Mouse (Mus musculus) limb, embryonic 14.5 days (tissue): ENCODE measurements around the gene Gm20388. TPM values are rescaled to one million over a fixed set of nuclear protein-coding genes. Genes with fewer than 3 reads are reported as not detected.

ENCODE experiments used
- ATAC-seq: fragments of 200-750 bp; cut with Nextera tagmentation; 2 replicates; pipeline ENCODE4 v1.8.0; 2017; ENCODE audit warnings: low read depth, moderate number of reproducible peaks, moderate TSS enrichment; ENCODE audit not compliant: low FRiP score
- DNase-seq: peaks from one replicate; pipeline ENCODE4 v3.0.0-alpha.2; 2015; ENCODE audit warnings: low spot score
- H3K27ac ChIP-seq: fragments of 300-500 bp; sonication (generic); replicated peaks from 2 replicates; pipeline ENCODE4 v1.5.1; 2014; ENCODE audit warnings: low read depth, mild to moderate bottlenecking, low read length, moderate library complexity, mixed read lengths
- H3K27me3 ChIP-seq: fragments of 300-500 bp; sonication (generic); 2 replicates; pipeline ENCODE4 v1.6.1; 2014; ENCODE audit warnings: low read length, mixed read lengths; ENCODE audit not compliant: control insufficient read depth, insufficient read depth
- H3K36me3 ChIP-seq: fragments of 300-500 bp; sonication (generic); 2 replicates; pipeline ENCODE4 v1.6.1; 2014; ENCODE audit warnings: mild to moderate bottlenecking, low read length, moderate library complexity, mixed read lengths; ENCODE audit not compliant: control insufficient read depth, insufficient read depth
- H3K4me1 ChIP-seq: fragments of 300-500 bp; sonication (generic); 2 replicates; pipeline ENCODE4 v1.6.1; 2014; ENCODE audit warnings: antibody characterized with exemption, low read length, mixed read lengths; ENCODE audit not compliant: control insufficient read depth, insufficient read depth
- H3K4me2 ChIP-seq: fragments of 300-500 bp; sonication (generic); replicated peaks from 2 replicates; pipeline ENCODE4 v1.6.1; 2014; ENCODE audit warnings: low read depth, mild to moderate bottlenecking, low read length, moderate library complexity; ENCODE audit not compliant: severe bottlenecking
- H3K4me3 ChIP-seq: fragments of 300-500 bp; sonication (generic); replicated peaks from 2 replicates; pipeline ENCODE4 v1.5.1; 2014; ENCODE audit warnings: low read length
- H3K9ac ChIP-seq: fragments of 300-500 bp; sonication (generic); 2 replicates; pipeline ENCODE4 v1.6.1; 2014; ENCODE audit warnings: mild to moderate bottlenecking, low read depth, low read length, moderate library complexity; ENCODE audit not compliant: severe bottlenecking
- H3K9me3 ChIP-seq: fragments of 300-500 bp; sonication (generic); 2 replicates; pipeline ENCODE4 v1.6.1; 2016; ENCODE audit warnings: low read length; ENCODE audit not compliant: control insufficient read depth
- POLR2A ChIP-seq: fragments of 200-500 bp; IDR thresholded peaks from 2 replicates; pipeline ENCODE4 v1.8.0; 2012; ENCODE audit warnings: inconsistent platforms, mild to moderate bottlenecking, moderate library complexity, borderline replicate concordance; ENCODE audit not compliant: insufficient read depth, insufficient read length; ENCODE audit errors: extremely low read depth
- WGBS: fragments of 180-500 bp; shearing (Covaris S2); extraction: QIAGEN DNeasy Blood & Tissue Kit; methylation state at CpG from one replicate; pipeline ENCODE4 v1.1.7; 2014; 5-methylcytosine and 5-hydroxymethylcytosine counted together
- polyA plus RNA-seq, 2 experiments: library from polyadenylated mRNA; depleted of rRNA in 1 of 2; stranded (reverse) in 1 of 2; unstranded in 1 of 2; fragments of >200 nt; fragmentation: Nextera tagmentation in 1 of 2; extraction: Ambion mirVana in 1 of 2; gene quantifications; 2 replicates each; pipeline versions ENCODE4 v1.2.1 to v1.2.3; 2012 to 2014

Gm20388 gene
- polyA plus RNA-seq, 2 experiments: 1.9 to 49.9 TPM

DNA sequence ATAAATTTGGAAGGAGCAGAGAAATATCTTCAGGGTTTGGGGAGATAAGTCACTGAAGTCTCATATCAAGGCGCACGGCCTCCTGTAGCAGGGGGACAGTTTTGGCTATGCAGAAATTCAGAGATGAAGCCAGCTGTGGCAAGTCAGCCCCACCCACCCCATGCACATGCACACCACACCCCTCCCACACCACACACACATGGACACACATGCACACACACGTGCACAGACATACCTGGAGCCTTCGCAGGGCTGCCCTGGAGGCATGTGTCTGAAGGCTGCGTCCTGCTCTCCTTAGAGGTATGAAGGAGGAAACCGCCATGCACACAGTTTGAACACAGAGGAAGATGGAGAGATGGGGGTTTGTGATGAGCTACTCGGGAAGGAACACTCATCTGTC, 2849.5 kb downstream of the Gm20388 start:
- Histone ChIP-seq H3K4me3 (no peak overlapping the region), H3K9me3 (no peaks in the 10 kb centered on the region), H3K4me1 (no peaks in the 10 kb centered on the region), H3K27me3 (no peaks in the 10 kb centered on the region), H3K9ac (no peak overlapping the region), H3K27ac (no peak overlapping the region), H3K4me2 (no peak overlapping the region), H3K36me3 (no peaks in the 10 kb centered on the region)
- DNase-seq: no peak
- ATAC-seq: no peak
- TF ChIP-seq POLR2A: no peak
- 69% methylated on average over 7 of the region's 7 CpGs for WGBS

DNA sequence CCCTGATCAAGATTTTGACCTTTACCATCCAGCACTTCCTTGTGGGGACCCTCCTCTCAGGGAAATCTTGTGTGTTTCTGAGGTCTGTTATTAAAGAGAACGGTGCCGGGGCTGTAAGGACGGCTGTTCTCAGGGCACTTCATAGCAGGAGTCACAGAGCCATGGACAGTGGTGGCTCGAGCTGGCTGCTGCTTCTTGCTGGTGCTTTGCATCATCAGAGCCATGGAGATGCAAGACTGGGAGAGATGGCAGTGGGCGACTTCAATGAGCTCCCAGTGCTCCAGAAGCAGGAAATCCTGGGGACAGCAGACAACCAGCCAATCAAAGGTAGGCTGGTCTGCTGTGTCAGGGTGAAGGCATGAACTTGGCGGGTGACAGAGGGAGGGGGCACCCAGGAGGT, 2850.5 kb downstream of the Gm20388 start:
- H3K4me2 ChIP-seq: no peak overlapping the region
- H3K4me3 ChIP-seq: no peak overlapping the region
- DNase-seq (no peak), ATAC-seq (no peak)
- H3K9ac ChIP-seq: no peak overlapping the region
- TF ChIP-seq POLR2A: no peak
- H3K9me3 ChIP-seq: no peaks in the 10 kb centered on the region
- H3K27me3 ChIP-seq: no peaks in the 10 kb centered on the region
- no peaks in the 10 kb centered on the region for H3K4me1 ChIP-seq
- 72% methylated on average over 6 of the region's 6 CpGs for WGBS
- no peaks in the 10 kb centered on the region for H3K36me3 ChIP-seq
- no peak overlapping the region for H3K27ac ChIP-seq

DNA sequence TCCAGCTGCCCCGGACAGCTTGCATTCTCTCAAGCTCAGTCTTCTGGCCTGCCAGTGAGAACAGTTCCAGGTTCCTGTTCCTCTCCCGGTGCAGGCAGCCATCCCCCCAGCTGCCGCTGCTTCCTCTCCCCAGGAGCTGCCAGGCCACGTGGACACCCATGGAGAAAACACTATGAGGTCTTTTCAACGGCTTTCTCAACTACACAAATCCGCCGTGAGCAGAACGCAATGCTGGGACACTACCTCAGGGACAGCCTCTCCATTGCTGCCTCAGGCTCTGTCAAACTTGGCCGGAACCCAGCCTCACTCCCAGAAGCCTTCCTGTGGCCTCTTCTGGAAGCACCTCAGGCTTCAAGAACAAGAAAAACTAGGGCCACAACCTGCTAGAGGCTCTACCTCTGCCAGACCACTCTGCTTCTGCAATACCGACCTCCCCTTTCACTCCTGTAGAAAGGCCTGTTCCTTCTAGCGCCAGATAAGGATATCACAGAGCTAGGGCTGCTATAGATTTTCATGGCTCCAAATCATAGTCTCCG, 2852.2 kb downstream of the Gm20388 start:
- no peak overlapping the region for H3K27ac ChIP-seq
- H3K9me3 ChIP-seq: no peaks in the 10 kb centered on the region
- no peaks in the 10 kb centered on the region for H3K4me1 ChIP-seq
- no peak for ATAC-seq
- H3K4me2 ChIP-seq: no peak overlapping the region
- H3K9ac ChIP-seq: no peak overlapping the region
- 59% methylated on average over 12 of the region's 12 CpGs for WGBS
- no peaks in the 10 kb centered on the region for H3K27me3 ChIP-seq
- TF ChIP-seq POLR2A: no peak
- no peak for DNase-seq
- no peak overlapping the region for H3K4me3 ChIP-seq
- no peaks in the 10 kb centered on the region for H3K36me3 ChIP-seq

DNA sequence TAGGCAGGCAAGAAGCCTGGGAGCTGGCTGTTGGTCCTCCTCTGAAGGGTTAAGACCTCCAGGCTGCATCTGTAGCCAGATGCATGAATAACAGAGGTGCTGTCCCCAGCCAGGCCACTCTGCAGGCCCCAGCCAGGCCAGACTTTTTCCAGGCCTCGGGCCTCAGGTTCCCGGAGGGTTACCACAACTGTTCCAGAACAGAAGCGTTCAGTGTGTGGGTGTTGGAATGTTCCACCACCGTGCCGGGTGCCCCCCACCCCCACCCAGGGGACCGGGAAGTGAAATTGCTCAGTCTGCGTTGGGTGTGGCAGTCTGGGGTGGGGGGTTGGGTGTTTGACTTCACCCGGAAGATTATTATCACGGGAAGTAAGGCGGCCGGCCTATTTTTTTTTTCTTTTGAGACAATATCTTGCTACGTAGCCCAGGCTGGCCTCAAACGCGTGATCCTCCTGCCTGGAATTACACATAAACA, 2852.7 kb downstream of the Gm20388 start:
- ATAC-seq (no peak), DNase-seq (no peak)
- no peak overlapping the region for H3K9ac ChIP-seq

DNA sequence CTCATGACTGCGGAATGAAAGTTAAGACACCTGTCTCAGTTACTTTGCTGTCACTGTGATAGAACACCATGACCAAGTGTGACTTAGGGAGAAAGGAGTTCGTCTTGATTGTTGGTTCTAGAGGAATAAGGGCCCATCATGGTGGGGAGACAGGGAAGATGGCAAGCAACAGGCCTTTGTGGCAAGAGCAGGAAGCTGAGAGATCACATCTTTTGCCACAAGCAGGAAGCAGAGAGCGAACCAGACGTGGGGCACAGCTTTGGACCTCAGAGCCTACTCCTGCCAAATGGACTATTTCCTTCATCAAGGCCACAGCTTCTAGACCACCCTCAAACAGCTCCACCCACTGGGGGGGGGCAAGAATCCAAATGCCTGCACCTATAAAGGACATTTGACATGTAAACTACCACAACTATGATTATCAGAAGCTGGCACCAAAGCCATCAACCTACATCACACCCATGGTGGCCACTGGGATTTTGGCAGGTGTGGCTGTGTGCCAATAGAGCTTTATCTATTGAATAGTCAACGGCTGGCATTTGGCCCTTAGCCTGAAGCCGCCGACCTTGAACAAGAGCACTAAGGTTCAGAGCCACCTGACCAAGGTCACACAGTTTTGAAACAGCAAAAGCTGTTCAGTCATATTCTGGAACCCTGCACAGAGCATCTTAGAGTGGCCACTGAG, 2854.3 kb downstream of the Gm20388 start:
- no peaks in the 10 kb centered on the region for H3K9me3 ChIP-seq
- no peak for ATAC-seq
- H3K27ac ChIP-seq: no peak overlapping the region
- no peaks in the 10 kb centered on the region for H3K4me1 ChIP-seq
- H3K4me3 ChIP-seq: no peak overlapping the region
- no peak overlapping the region for H3K4me2 ChIP-seq
- 87% methylated on average over 7 of the region's 7 CpGs for WGBS
- no peaks in the 10 kb centered on the region for H3K36me3 ChIP-seq
- DNase-seq: no peak
- no peak for TF ChIP-seq POLR2A
- H3K9ac ChIP-seq: no peak overlapping the region
- H3K27me3 ChIP-seq: no peaks in the 10 kb centered on the region

More for the DNA sequence above, 2852.7 kb downstream of the Gm20388 start:
- H3K4me1 ChIP-seq: no peaks in the 10 kb centered on the region
- no peak overlapping the region for H3K4me2 ChIP-seq
- WGBS: 86% methylated on average over 14 of the region's 14 CpGs
- H3K4me3 ChIP-seq: no peak overlapping the region
- H3K27me3 ChIP-seq: no peaks in the 10 kb centered on the region
- no peaks in the 10 kb centered on the region for H3K36me3 ChIP-seq
- no peak for TF ChIP-seq POLR2A
- H3K27ac ChIP-seq: no peak overlapping the region
- no peaks in the 10 kb centered on the region for H3K9me3 ChIP-seq

DNA sequence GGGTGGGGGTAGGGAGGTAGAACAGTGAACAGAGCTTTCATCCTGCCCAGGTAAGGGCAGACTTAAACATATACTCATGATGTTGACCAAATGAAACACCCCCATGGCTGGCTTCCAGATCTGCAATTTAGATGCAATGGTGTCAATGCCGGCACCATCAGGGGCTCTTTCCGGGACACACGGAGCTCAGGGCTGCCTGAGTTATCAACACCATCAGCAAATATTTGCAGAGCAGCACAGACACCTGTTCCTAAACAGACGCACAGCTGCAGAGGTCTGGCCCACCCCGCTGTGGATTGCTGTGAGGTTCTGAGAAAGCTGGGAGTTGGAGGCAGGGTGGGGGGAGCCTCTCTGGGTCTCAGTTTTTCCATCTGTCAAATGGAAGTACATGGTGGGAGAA, 2855.5 kb downstream of the Gm20388 start:
- Histone ChIP-seq H3K36me3 (no peaks in the 10 kb centered on the region), H3K9me3 (no peaks in the 10 kb centered on the region), H3K4me2 (no peak overlapping the region), H3K9ac (no peak overlapping the region), H3K27me3 (no peaks in the 10 kb centered on the region), H3K4me1 (no peaks in the 10 kb centered on the region), H3K27ac (no peak overlapping the region), H3K4me3 (no peak overlapping the region)
- ATAC-seq: no peak
- TF ChIP-seq POLR2A: no peak
- WGBS: 56% methylated on average over 5 of the region's 5 CpGs
- no peak for DNase-seq
